Mouse (Mus musculus) embryo, embryonic 11.5 days (tissue): ENCODE data around the gene Gm3183.
"Not testable (repeated sequence)": the region's sequence is repeated elsewhere in the genome, so short reads cannot be mapped to it uniquely, and the experiment has no call there.

Experiments
- DNase-seq: peaks from one replicate; pipeline ENCODE4 v3.0.0-alpha.2; 2012; ENCODE audit warnings: low read depth, low spot score

Gene Gm3183

DNA sequence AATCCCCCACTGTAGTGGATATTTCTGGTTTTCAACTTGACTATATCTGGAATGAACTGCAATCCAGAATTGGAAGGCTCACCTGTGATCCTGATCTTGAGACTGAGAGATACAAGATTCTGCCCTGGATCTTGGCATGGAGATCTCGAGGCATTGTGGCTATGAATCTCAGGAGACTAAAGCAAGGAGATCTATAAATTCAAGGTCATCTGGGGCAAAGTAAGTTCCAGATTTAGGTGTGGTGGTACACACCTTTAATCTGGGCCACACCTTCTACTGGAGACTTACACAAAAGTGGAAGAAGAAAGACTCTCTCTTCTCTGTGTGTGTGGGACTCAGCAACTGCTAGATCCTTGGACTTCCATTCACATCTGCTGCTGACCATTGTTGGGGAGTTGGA is at the start of gene Gm3183:
Gene Gm3183, plus strand, starts transcription at position 301 of the 400 bp plus-strand sequence.
- DNase-seq = not testable (repeated sequence)
